Mouse (Mus musculus) thymus, adult 18-20 months (tissue): ENCODE measurements at regions not wholly inside any gene's neighbourhood (a gene's known extent, or its start where the extent isn't known, plus 50 kb on each side); places are given as distances from the start of the nearest gene placed in this dataset.
A peak's percentile ranks its signal among the peaks of the same experiment; 100 is the strongest.

Source experiments
- DNase-seq, 2 experiments: peaks; one replicate each; pipeline ENCODE4 v3.0.0; 2022; ENCODE audit warnings: mixed read lengths in 2 of 2

GRCm38 (mm10) chr12:17113465-17114177 lies 63.1 kb downstream of the Kcnf1 start:
- peak in 1 of 2 experiments; percentile 7 for DNase-seq

GRCm38 (mm10) chr12:17112781-17113464 lies 63.8 kb downstream of the Kcnf1 start:
- no peak for DNase-seq

GRCm38 (mm10) chr12:17106220-17106619 lies 70.5 kb downstream of the Kcnf1 start:
- DNase-seq, result no peak

DNA sequence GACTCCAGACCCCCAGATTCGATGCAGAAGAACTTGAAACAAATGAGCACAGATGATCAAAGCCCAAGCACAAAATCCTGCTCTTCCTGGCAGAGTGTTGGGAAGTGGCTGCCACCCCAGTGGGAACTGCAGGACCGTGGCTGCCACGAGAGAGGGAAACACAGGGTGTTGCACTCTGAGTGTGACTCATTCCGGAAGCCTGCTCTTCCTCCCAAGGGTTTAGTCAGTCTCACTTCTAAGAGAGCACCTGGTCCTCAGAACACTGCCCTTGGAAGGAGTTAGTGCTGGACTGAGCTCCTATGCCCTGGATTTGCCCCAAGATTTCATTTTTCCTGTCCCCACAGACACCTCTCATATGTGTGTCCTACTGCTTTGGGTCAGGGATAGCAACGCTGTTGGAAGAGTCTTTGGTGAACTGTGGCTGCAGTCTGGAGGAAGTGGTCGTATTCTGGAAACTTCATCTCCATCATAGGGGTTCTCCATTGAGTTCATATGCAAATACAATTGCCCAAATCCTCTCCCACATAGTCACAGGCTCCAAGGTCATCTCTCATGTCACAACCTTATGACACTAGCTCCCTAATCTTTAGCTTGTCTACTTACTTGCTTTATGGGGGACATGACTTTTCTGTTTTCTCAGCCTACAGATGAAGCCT lies 71.5 kb downstream of the Kcnf1 start:
- DNase-seq, result no peak

- no peak for DNase-seq
Measured at GRCm38 (mm10) chr12:17101842-17102241, 74.8 kb downstream of the Kcnf1 start.

- DNase-seq, result no peak
Measured at GRCm38 (mm10) chr12:17097800-17098271, 78.9 kb downstream of the Kcnf1 start.

- DNase-seq, result no peak
Measured at GRCm38 (mm10) chr12:17094758-17095157, 81.9 kb downstream of the Kcnf1 start.

GRCm38 (mm10) chr12:17093772-17094171 lies 82.2 kb upstream of the 2410004P03Rik start:
- no peak for DNase-seq

- DNase-seq, result no peak
Measured at GRCm38 (mm10) chr12:17091058-17091457, 79.5 kb upstream of the 2410004P03Rik start.

DNA sequence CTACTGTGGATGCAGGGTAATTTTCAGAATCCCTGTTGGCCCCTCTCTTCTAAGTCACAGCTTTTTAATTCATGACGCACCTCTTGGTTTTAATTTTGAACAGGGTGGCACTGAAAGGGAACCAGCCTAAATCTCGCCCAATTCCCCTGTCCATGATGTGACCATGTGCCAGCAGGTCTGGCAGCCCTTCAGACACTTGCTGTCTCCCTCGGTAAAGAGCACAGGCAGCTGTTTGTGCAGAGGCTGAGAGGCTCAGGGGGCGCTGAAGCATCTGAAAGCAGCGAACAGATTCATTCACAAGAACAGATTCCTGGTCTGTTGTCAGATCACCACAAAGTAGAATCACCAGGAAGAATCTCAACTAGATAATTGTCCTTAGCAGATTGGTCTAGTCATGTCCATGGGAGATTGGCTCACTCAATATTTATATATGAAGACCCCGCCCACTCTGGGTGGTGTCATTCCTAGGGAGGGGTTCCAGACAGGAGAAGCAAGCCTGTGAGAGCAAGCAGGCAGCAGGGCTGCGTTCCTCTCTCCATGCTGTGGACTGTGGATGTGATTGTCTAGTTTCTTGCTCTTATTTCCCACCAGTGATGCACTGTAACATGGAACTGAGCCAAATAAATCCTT lies 78.3 kb upstream of the 2410004P03Rik start:
- DNase-seq, result no peak

- DNase-seq, result no peak
Measured at GRCm38 (mm10) chr12:17087388-17087787, 75.9 kb upstream of the 2410004P03Rik start.

DNA sequence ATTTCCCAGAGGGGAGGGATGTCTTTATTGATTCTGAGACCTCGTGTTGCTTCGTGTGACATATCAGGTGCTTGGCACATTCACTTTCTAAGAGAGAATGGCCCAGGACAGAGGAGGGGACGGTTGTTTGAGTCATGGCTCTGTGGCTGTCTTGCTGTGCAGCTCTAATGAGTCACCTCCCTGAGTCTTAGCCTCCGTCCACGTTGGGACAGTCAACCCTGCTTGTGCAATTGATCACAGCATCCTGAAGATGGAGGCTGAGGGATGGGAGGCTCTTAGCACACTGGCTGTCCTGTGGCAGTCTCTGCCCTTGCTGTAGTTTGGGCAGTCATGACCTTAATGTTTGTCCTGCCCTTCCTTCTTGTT lies 73.7 kb upstream of the 2410004P03Rik start:
- no peak for DNase-seq

DNA sequence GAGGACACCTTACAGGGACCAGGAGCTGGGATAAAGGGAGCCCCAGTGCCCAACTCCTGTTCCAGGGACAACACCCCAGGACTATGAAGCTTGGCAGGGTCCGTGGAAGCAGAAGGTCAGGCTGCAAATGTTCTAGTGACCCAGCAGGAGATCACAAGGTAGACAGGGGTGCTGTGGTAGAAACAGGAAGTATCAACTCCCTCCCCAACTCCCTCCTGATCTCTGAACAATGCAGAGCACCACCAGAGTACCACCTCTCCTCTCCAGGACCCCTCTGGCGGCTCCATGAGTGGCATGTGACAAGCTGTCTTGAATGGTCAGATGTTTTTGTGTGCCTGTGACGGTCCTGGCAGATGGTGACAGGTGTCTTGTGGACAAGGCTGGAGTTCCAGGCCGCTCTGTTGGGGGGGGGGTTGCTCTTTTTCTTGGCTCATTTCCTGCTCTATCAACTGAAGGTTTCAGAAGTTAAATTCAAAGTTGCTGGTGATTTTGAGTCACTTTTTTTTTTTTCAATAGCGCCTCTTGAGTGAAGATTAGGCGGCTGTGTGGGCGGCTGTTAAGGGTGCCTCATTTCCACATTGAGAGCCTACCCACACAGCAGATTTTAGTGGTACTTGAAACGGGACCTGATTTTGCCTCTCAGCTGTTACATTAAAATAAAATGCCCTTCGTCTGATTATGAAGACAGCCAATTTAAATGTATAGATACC lies 73.1 kb upstream of the 2410004P03Rik start:
- DNase-seq, result peak in 1 of 2 experiments; percentile 7

DNA sequence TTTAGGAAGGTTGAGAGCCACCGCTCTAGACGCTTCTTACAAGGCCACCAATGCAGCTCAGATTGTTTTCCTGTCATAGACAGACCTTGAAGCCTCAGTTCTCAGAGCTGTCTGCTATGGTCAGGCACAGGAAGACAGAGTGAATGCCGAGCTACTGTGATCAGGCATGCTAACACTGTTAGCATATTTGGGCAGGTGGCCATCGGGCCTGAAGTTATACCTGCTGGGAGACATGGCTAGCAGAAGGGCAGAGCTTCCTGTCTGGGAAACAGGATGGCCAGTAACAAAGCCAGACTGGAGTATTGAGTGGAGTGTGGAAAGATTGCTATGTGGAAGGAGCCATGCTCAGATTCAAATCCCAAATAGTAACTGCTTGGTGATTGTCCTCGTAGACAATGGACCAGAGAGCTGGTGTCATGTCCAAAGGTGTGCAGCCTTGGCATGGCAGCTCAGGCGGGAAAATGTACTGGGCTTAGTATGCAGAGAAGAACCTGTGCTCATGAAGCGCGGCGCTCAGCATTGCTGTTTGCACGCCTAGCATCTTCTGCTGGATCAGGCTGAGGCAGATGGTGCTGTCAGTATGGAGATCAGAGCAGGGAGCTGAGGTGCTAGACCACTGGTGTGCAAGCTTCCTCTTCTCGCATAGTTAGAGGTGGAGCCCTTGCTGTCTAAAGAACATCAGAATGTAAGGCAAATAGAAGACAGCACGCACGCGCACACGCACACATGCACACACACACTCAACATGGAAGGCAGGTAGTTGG lies 60.3 kb upstream of the 2410004P03Rik start:
- DNase-seq, result no peak

DNA sequence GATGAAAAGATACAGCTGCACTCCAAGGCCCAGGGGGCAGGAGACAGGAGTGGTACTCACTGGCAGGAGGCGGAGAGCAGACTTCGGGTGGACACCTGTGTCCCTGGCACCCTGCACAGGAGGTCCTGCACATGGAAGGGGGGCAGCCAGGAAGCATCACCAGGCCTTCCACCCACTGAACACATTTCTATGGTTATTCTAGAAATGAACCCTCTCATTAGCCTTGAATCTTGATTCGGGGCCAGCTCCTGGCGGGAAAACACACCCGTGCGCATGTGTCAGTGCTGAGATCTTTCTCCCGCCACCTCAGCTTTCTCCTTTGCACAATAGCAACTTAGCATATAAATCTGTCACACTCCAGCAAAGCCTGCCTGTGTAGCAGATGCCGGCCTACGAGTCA lies 58.3 kb upstream of the 2410004P03Rik start:
- no peak for DNase-seq

- DNase-seq, result no peak
Measured at GRCm38 (mm10) chr12:17069161-17069560, 57.6 kb upstream of the 2410004P03Rik start.

GRCm38 (mm10) chr12:17063920-17064319 lies 52.4 kb upstream of the 2410004P03Rik start:
- no peak for DNase-seq
